Mouse (Mus musculus) testis, adult 2 months (tissue): ENCODE measurements around the gene Pgm5.

Source experiments
- CTCF ChIP-seq: fragments of 200-500 bp; IDR thresholded peaks from 2 replicates; pipeline ENCODE4 v1.5.1; 2012; ENCODE audit warnings: low read depth, mild to moderate bottlenecking, inconsistent platforms, low read length, moderate library complexity; ENCODE audit not compliant: control insufficient read depth, insufficient read depth, insufficient replicate concordance
- POLR2A ChIP-seq: fragments of 200-500 bp; IDR thresholded peaks from 2 replicates; pipeline ENCODE4 v1.6.1; 2012; ENCODE audit warnings: low read depth, mild to moderate bottlenecking, inconsistent platforms, low read length, moderate library complexity; ENCODE audit not compliant: control insufficient read depth

DNA sequence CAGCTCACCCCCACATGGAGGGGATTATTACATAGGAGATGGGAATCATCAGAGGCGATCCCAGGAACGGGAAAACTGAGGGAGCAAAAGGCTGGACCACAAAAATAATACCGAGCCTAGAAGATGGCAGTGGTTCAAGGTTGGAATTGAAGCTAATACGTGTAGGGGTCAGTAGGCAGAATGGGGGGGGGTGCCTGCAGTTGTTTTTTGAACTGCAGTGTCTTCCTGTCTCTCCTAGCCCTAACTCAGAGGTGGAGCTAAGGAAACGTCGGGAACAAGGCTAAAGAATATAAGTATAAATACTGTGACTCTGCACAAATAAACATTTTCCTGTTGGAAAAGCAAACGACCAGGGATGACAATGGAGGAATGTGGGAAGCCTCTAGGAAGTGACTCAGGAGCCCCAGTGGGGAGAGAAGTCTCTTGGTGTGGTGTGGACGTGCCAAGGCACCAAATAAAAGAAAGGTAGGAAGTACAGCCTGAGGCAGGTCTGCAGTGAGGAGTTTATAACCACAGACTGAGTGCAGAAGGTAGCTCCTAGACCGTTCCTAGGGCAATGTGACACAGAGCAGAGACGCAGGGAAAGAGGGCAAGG, 189.2 kb downstream of the Pgm5 start:
- TF ChIP-seq CTCF (no peak), POLR2A (no peak)
